Mouse (Mus musculus) frontal cortex, adult (tissue): Measurements from ENCODE around the gene Sema3a.

Experiments used
- ATAC-seq: cut with Nextera tagmentation; 2 replicates; pipeline ENCODE4 v1.9.2; 2017; ENCODE audit warnings: mild to moderate bottlenecking, moderate library complexity, mixed read lengths; ENCODE audit not compliant: low TSS enrichment

Sema3a gene

GRCm38 (mm10) chr5:13125241-13125692 lies at the start of gene Sema3a:
TSS of gene Sema3a (plus strand) at chr5:13125414.
- no peak for ATAC-seq

- ATAC-seq = no peak
Observed at GRCm38 (mm10) chr5:13084777-13085439, 40.3 kb upstream of the Sema3a start.

GRCm38 (mm10) chr5:13090431-13090830 lies 34.8 kb upstream of the Sema3a start:
- ATAC-seq = no peak

GRCm38 (mm10) chr5:13109522-13109921 lies 15.7 kb upstream of the Sema3a start:
- ATAC-seq = no peak

GRCm38 (mm10) chr5:13117236-13117635 lies 8.0 kb upstream of the Sema3a start:
- ATAC-seq = no peak

- ATAC-seq = no peak
Observed at GRCm38 (mm10) chr5:13125757-13126156, 543 bp downstream of the Sema3a start.

- ATAC-seq = no peak
Observed at GRCm38 (mm10) chr5:13126196-13126595, 982 bp downstream of the Sema3a start.

- no peak for ATAC-seq
Observed at GRCm38 (mm10) chr5:13127121-13127520, 1.9 kb downstream of the Sema3a start.

- ATAC-seq = no peak
Observed at GRCm38 (mm10) chr5:13144733-13145457, 19.7 kb downstream of the Sema3a start.

GRCm38 (mm10) chr5:13149909-13150308 lies 24.7 kb downstream of the Sema3a start:
- no peak for ATAC-seq

GRCm38 (mm10) chr5:13151002-13151401 lies 25.8 kb downstream of the Sema3a start:
- no peak for ATAC-seq

- ATAC-seq = peak; percentile 52
Observed at GRCm38 (mm10) chr5:13157761-13158612, 32.8 kb downstream of the Sema3a start.

GRCm38 (mm10) chr5:13182186-13182585 lies 57.0 kb downstream of the Sema3a start:
- ATAC-seq = peak; percentile 57

- no peak for ATAC-seq
Observed at GRCm38 (mm10) chr5:13197886-13198285, 72.7 kb downstream of the Sema3a start.

GRCm38 (mm10) chr5:13199709-13200108 lies 74.5 kb downstream of the Sema3a start:
- no peak for ATAC-seq

- no peak for ATAC-seq
Observed at GRCm38 (mm10) chr5:13255353-13255752, 130.1 kb downstream of the Sema3a start.

- no peak for ATAC-seq
Observed at GRCm38 (mm10) chr5:13256321-13256720, 131.1 kb downstream of the Sema3a start.

GRCm38 (mm10) chr5:13263087-13263486 lies 137.9 kb downstream of the Sema3a start:
- ATAC-seq = peak; percentile 99

- ATAC-seq = no peak
Observed at GRCm38 (mm10) chr5:13263539-13263938, 138.3 kb downstream of the Sema3a start.

GRCm38 (mm10) chr5:13312667-13313066 lies 187.5 kb downstream of the Sema3a start:
- no peak for ATAC-seq

GRCm38 (mm10) chr5:13313977-13314376 lies 188.8 kb downstream of the Sema3a start:
- ATAC-seq = no peak

GRCm38 (mm10) chr5:13318728-13319429 lies 193.7 kb downstream of the Sema3a start:
- ATAC-seq = no peak
